In genomic region chr6:51269617-51270016, GRCm38 (mm10) we compare ENCODE assay signal across 8 mouse cellular contexts.
DNase-seq lines count a peak whose midpoint lies in the region; ATAC-seq and TF ChIP-seq lines count a peak whose summit lies in the region.

No protein-coding gene starts in this region.

- 19% methylated on average over 10 of the region's 10 CpGs for WGBS in heart, embryonic 10.5 days
- 18% methylated on average over 10 of the region's 10 CpGs for WGBS in heart, embryonic 16.5 days
- 18% methylated on average over 10 of the region's 10 CpGs for WGBS in liver, postnatal 0 days (ENCODE audit: insufficient replicate concordance)

- no peaks in the 10 kb centered on the region for H3K9me3 ChIP-seq in heart, embryonic 10.5 days
- no peaks in the 10 kb centered on the region for H3K9me3 ChIP-seq in heart, embryonic 16.5 days (replicated peaks; ENCODE audit: control insufficient read depth, low read length)
- H3K9me3 ChIP-seq in liver, postnatal 0 days (ENCODE audit: low read length), result no peaks in the 10 kb centered on the region

- H3K4me2 ChIP-seq in heart, embryonic 16.5 days (ENCODE audit: low read depth, low read length), result peak overlapping the region; percentile 94
- H3K4me2 ChIP-seq in liver, postnatal 0 days (ENCODE audit: low read depth, low read length), result peak overlapping the region; percentile 97

- H3K9ac ChIP-seq in heart, embryonic 16.5 days (ENCODE audit: low read length), result peak overlapping the region; percentile 93
- H3K9ac ChIP-seq in liver, postnatal 0 days (replicated peaks), result peak overlapping the region; percentile 80

- ATAC-seq in heart, embryonic 16.5 days (replicated peaks; ENCODE audit: extremely low read depth, insufficient read depth, low FRiP score), result no peak
- no peak for ATAC-seq in liver, postnatal 0 days

- H3K27me3 ChIP-seq in heart, embryonic 10.5 days (ENCODE audit: insufficient read depth, poor library complexity, severe bottlenecking), result 0 out of 2 replicates have a peak, but pooled peaks cover 3% of the 10 kb centered on the region
- no peaks in the 10 kb centered on the region for H3K27me3 ChIP-seq in heart, embryonic 16.5 days (ENCODE audit: control insufficient read depth, insufficient read depth, low read length)
- no peaks in the 10 kb centered on the region; the same call in 1 of the 2 replicates for H3K27me3 ChIP-seq in liver, postnatal 0 days (ENCODE audit: insufficient read depth, low read length)

- peaks cover 10% of the 10 kb centered on the region; the same call in 1 of the 2 replicates for H3K4me1 ChIP-seq in heart, embryonic 10.5 days
- H3K4me1 ChIP-seq in heart, embryonic 16.5 days (ENCODE audit: control insufficient read depth, insufficient read depth, low read length), result peaks cover 14% of the 10 kb centered on the region
- peaks cover 5% of the 10 kb centered on the region for H3K4me1 ChIP-seq in liver, postnatal 0 days (ENCODE audit: insufficient read depth)

- intact Hi-C loops in left cerebral cortex, postnatal 4 days (cut with DNase I), result no loop called here

- no peak for TF ChIP-seq CTCF in liver, postnatal 0 days (IDR thresholded peaks at IDR 0.05; ENCODE audit: low read depth)

- TF ChIP-seq EP300 in liver, postnatal 0 days (IDR thresholded peaks at IDR 0.05; ENCODE audit: low read depth), result no peak

- peak overlapping the region; percentile 91 for H3K27ac ChIP-seq in heart, embryonic 10.5 days
- peak overlapping the region; percentile 85; the same call in 1 of the 2 replicates for H3K27ac ChIP-seq in heart, embryonic 16.5 days (ENCODE audit: low read length)
- peak overlapping the region; percentile 83; the same call in 1 of the 2 replicates for H3K27ac ChIP-seq in liver, postnatal 0 days (ENCODE audit: low read depth)

- H3K36me3 ChIP-seq in heart, embryonic 10.5 days, result no peaks in the 10 kb centered on the region
- H3K36me3 ChIP-seq in heart, embryonic 16.5 days (ENCODE audit: control insufficient read depth, insufficient read depth), result no peaks in the 10 kb centered on the region
- no peaks in the 10 kb centered on the region for H3K36me3 ChIP-seq in liver, postnatal 0 days (replicated peaks; ENCODE audit: insufficient read depth, low read length)

- DNase-seq in heart, embryonic 10.5 days (ENCODE audit: low spot score), result no peak
- no peak for DNase-seq in heart, adult 9 months (ENCODE audit: low spot score in 2 of 2)
- DNase-seq in Muller cell, postnatal 12 days (ENCODE audit: inconsistent ontology term), result peak; percentile 0
- peak; percentile 22 for DNase-seq in liver, postnatal 0 days
- no peak for DNase-seq in layer of hippocampus, postnatal 36 days
- DNase-seq in layer of hippocampus, postnatal 14 days (ENCODE audit: low spot score in 2 of 2), result no peak
- DNase-seq in left cerebral cortex, postnatal 4 days, result no peak

- H3K4me3 ChIP-seq in heart, embryonic 10.5 days, result peak overlapping the region; percentile 83
- peak overlapping the region; percentile 87 for H3K4me3 ChIP-seq in heart, embryonic 16.5 days (ENCODE audit: low read length)
- H3K4me3 ChIP-seq in liver, postnatal 0 days (ENCODE audit: low read depth, low read length), result peak overlapping the region; percentile 72

Comparison
In these comparisons a context has a peak if more than half of its experiments do, and no peak if none do; other contexts are left out.
1. DNase-seq: peak in Muller cell, postnatal 12 days (single experiment) and liver, postnatal 0 days (single experiment); none in heart, embryonic 10.5 days (single experiment), heart, adult 9 months (0 of 2), layer of hippocampus, postnatal 36 days (0 of 2), layer of hippocampus, postnatal 14 days (0 of 2) and left cerebral cortex, postnatal 4 days (single experiment).
2. Peak in every context shown above with its lines, with median percentiles within 50 percentile points of each other: H3K27ac ChIP-seq and H3K4me3 ChIP-seq.